In the genomic region with DNA sequence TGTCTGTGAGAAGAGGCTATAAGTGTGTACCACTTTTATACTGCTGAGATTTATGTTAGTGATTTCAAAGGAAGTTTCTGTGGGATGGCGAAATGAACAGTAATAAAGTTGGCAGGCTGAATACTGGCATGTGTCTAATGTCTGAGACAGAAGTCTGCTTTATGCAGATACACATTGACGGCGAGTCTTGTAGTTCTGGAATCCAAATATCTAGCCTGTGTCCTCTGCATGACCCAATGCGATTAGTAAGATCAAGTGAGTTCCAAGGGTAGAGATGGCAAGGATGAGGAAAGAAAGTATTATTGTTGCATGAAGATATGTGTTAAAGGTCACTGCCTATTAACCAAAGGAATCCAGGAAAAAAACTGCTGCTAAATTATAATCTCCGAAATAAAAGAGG, we compare ENCODE assay signal across 13 mouse cellular contexts.
"Had no signal": no experiment of that assay in that cellular context is flagged by ENCODE, and none has a peak within 500 bp of the region (broad histone marks: within the 10 kb centered on the region; RNA-seq: fewer than 3 reads in every experiment).

No protein-coding gene starts in this region.

- H3K9ac ChIP-seq: limb, embryonic 15.5 days; liver, embryonic 14.5 days; midbrain, embryonic 12.5 days had no signal

- H3K27ac ChIP-seq: kidney, postnatal 0 days; limb, embryonic 15.5 days; liver, embryonic 14.5 days; macrophage; midbrain, embryonic 12.5 days had no signal

- H3K9me3 ChIP-seq: limb, embryonic 15.5 days; megakaryocyte, embryonic 14.5 days; midbrain, embryonic 12.5 days had no signal

- H3K36me3 ChIP-seq: limb, embryonic 15.5 days; midbrain, embryonic 12.5 days had no signal

- ATAC-seq: hindbrain, embryonic 16.5 days; inflammation-experienced regulatory T-cells, adult 6 months; midbrain, embryonic 16.5 days had no signal

- H3K4me3 ChIP-seq: limb, embryonic 15.5 days; megakaryocyte, embryonic 14.5 days; midbrain, embryonic 12.5 days had no signal

- H3K4me1 ChIP-seq: limb, embryonic 15.5 days; megakaryocyte, embryonic 14.5 days; midbrain, embryonic 12.5 days had no signal

- DNase-seq: kidney, adult 9 months; kidney, postnatal 36 days; layer of hippocampus, adult 9-11 months; layer of hippocampus, postnatal 36 days had no signal

- H3K4me2 ChIP-seq: limb, embryonic 15.5 days; midbrain, embryonic 12.5 days had no signal

- H3K27me3 ChIP-seq: limb, embryonic 15.5 days; megakaryocyte, embryonic 14.5 days; midbrain, embryonic 12.5 days had no signal
